ENCODE assay signal across 8 mouse cellular contexts in genomic region chr11:51637971-51638414, GRCm38 (mm10). TPM values are rescaled to one million over a fixed set of nuclear protein-coding genes. Genes with fewer than 3 reads are reported as not detected.
DNase-seq lines count a peak whose midpoint lies in the region; ATAC-seq and TF ChIP-seq lines count a peak whose summit lies in the region.

No protein-coding gene starts in this region.

- H3K4me2 ChIP-seq in midbrain, postnatal 0 days (ENCODE audit: low read depth, low read length, poor library complexity, severe bottlenecking): no peak overlapping the region
- H3K4me2 ChIP-seq in liver, embryonic 12.5 days: peak overlapping the region; percentile 58

- TF ChIP-seq CTCF in midbrain, postnatal 0 days (IDR thresholded peaks at IDR 0.05): no peak

- peaks cover 32% of the 10 kb centered on the region for H3K4me1 ChIP-seq in midbrain, embryonic 10.5 days
- peaks cover 9% of the 10 kb centered on the region for H3K4me1 ChIP-seq in midbrain, postnatal 0 days (ENCODE audit: insufficient read depth, low read length)
- peaks cover 48% of the 10 kb centered on the region for H3K4me1 ChIP-seq in liver, embryonic 12.5 days

- H3K27me3 ChIP-seq in midbrain, embryonic 10.5 days (ENCODE audit: low read depth, poor library complexity, severe bottlenecking): no peaks in the 10 kb centered on the region
- no peaks in the 10 kb centered on the region for H3K27me3 ChIP-seq in midbrain, postnatal 0 days (ENCODE audit: insufficient read depth, low read length)
- H3K27me3 ChIP-seq in liver, embryonic 12.5 days (replicated peaks): 0 out of 2 replicates have a peak, but pooled peaks cover under 1% of the 10 kb centered on the region

- H3K36me3 ChIP-seq in midbrain, embryonic 10.5 days: peaks cover 15% of the 10 kb centered on the region
- no peaks in the 10 kb centered on the region; the same call in 1 of the 2 replicates for H3K36me3 ChIP-seq in midbrain, postnatal 0 days (ENCODE audit: insufficient read depth, low read length)
- H3K36me3 ChIP-seq in liver, embryonic 12.5 days: peaks cover 8% of the 10 kb centered on the region; the same call in 1 of the 2 replicates

- peak overlapping the region; percentile 73 for H3K27ac ChIP-seq in midbrain, embryonic 10.5 days (replicated peaks)
- H3K27ac ChIP-seq in midbrain, postnatal 0 days (ENCODE audit: low read depth, low read length): no peak overlapping the region
- H3K27ac ChIP-seq in liver, embryonic 12.5 days: peak overlapping the region; percentile 38

- no peak overlapping the region for H3K9ac ChIP-seq in midbrain, postnatal 0 days (replicated peaks; ENCODE audit: low read length, poor library complexity, severe bottlenecking)
- peak overlapping the region; percentile 40 for H3K9ac ChIP-seq in liver, embryonic 12.5 days

- 4% methylated on average over 17 of the region's 17 CpGs for WGBS in midbrain, embryonic 10.5 days
- WGBS in midbrain, postnatal 0 days: 6% methylated on average over 17 of the region's 17 CpGs
- 6% methylated on average over 17 of the region's 17 CpGs for WGBS in liver, embryonic 12.5 days (ENCODE audit: insufficient replicate concordance)

- intact Hi-C loops in heart, postnatal 14 days (cut with DNase I): no loop called here

- DNase-seq in midbrain, embryonic 10.5 days (ENCODE audit: low spot score): peak; percentile 64
- DNase-seq in midbrain, postnatal 0 days (ENCODE audit: low spot score): no peak
- peak; percentile 77 for DNase-seq in embryo, embryonic 9.5 days (ENCODE audit: extremely low spot score)
- DNase-seq in heart, postnatal 14 days: peak; percentile 48 to 50
- DNase-seq in neural tube, embryonic 10.5 days (ENCODE audit: extremely low spot score, low spot score): peak; percentile 63
- peak; percentile 36 for DNase-seq in yolk sac, embryonic 10.5 days (ENCODE audit: low spot score)
- DNase-seq in left cerebral cortex, adult 18-20 months (ENCODE audit: low spot score in 2 of 2): no peak

- peak overlapping the region; percentile 36 for H3K4me3 ChIP-seq in midbrain, embryonic 10.5 days
- no peak overlapping the region for H3K4me3 ChIP-seq in midbrain, postnatal 0 days (ENCODE audit: low read depth, low read length)
- H3K4me3 ChIP-seq in liver, embryonic 12.5 days: peak overlapping the region; percentile 33

- H3K9me3 ChIP-seq in midbrain, embryonic 10.5 days (replicated peaks): no peaks in the 10 kb centered on the region
- H3K9me3 ChIP-seq in midbrain, postnatal 0 days (ENCODE audit: low read length): no peaks in the 10 kb centered on the region
- no peaks in the 10 kb centered on the region for H3K9me3 ChIP-seq in liver, embryonic 12.5 days (replicated peaks)

- no peak for ATAC-seq in midbrain, postnatal 0 days (ENCODE audit: low FRiP score)
- ATAC-seq in liver, embryonic 12.5 days: no peak

RNA-seq across cellular contexts. Expression of gene Rmnd5b, which starts 2.3 kb away (rescaled TPM):
- 38.6 TPM in 2 replicates for polyA plus RNA-seq in midbrain, embryonic 10.5 days (2016; fragmentation: Nextera tagmentation; extraction: Ambion mirVana)
- 70.1 and 93.9 TPM in 2 replicates for total RNA-seq in midbrain, postnatal 0 days (2014; rRNA removed)
- 66.0 and 72.7 TPM in 2 replicates for polyA plus RNA-seq in midbrain, postnatal 0 days (2015; fragmentation: Nextera tagmentation; extraction: Ambion mirVana)
- 10 to 100 TPM; 16.0 to 16.3 TPM for total RNA-seq in heart, postnatal 14 days (2021)
- polyA plus RNA-seq in liver, embryonic 12.5 days (2016; fragmentation: Nextera tagmentation; extraction: Ambion mirVana): 30.4 and 34.4 TPM in 2 replicates
- 10 to 100 TPM; 59.9 to 60.3 TPM for total RNA-seq in left cerebral cortex, adult 18-20 months (2021)

RNA-seq across cellular contexts. Expression of gene N4bp3, which starts 12.6 kb away (rescaled TPM):
- polyA plus RNA-seq in midbrain, embryonic 10.5 days (2016; fragmentation: Nextera tagmentation; extraction: Ambion mirVana): 16.9 and 21.7 TPM in 2 replicates
- 36.7 and 41.2 TPM in 2 replicates for total RNA-seq in midbrain, postnatal 0 days (2014; rRNA removed)
- polyA plus RNA-seq in midbrain, postnatal 0 days (2015; fragmentation: Nextera tagmentation; extraction: Ambion mirVana): 24.7 and 26.8 TPM in 2 replicates
- total RNA-seq in heart, postnatal 14 days (2021): 10 to 100 TPM; 22.1 to 23.1 TPM
- 4.9 and 5.3 TPM in 2 replicates for polyA plus RNA-seq in liver, embryonic 12.5 days (2016; fragmentation: Nextera tagmentation; extraction: Ambion mirVana)
- total RNA-seq in left cerebral cortex, adult 18-20 months (2021): 10 to 100 TPM; 15.2 to 19.0 TPM

RNA-seq across cellular contexts. Expression of gene D930048N14Rik, which starts 12.8 kb away (rescaled TPM):
- 0.98 and 1.6 TPM in 2 replicates for polyA plus RNA-seq in midbrain, embryonic 10.5 days (2016; fragmentation: Nextera tagmentation; extraction: Ambion mirVana)
- 1.0 and 1.4 TPM in 2 replicates for total RNA-seq in midbrain, postnatal 0 days (2014; rRNA removed)
- polyA plus RNA-seq in midbrain, postnatal 0 days (2015; fragmentation: Nextera tagmentation; extraction: Ambion mirVana): 1.2 and 1.3 TPM in 2 replicates
- total RNA-seq in heart, postnatal 14 days (2021): 1 to 10 TPM; 1.3 to 1.4 TPM
- 0.84 and 0.95 TPM in 2 replicates for polyA plus RNA-seq in liver, embryonic 12.5 days (2016; fragmentation: Nextera tagmentation; extraction: Ambion mirVana)
- total RNA-seq in left cerebral cortex, adult 18-20 months (2021): 1 to 10 TPM; 2.1 to 2.2 TPM

RNA-seq across cellular contexts. Expression of gene Nhp2, which starts 18.5 kb away (rescaled TPM):
- 209 and 269 TPM in 2 replicates for polyA plus RNA-seq in midbrain, embryonic 10.5 days (2016; fragmentation: Nextera tagmentation; extraction: Ambion mirVana)
- total RNA-seq in midbrain, postnatal 0 days (2014; rRNA removed): 36.6 and 60.3 TPM in 2 replicates
- 88.4 and 96.1 TPM in 2 replicates for polyA plus RNA-seq in midbrain, postnatal 0 days (2015; fragmentation: Nextera tagmentation; extraction: Ambion mirVana)
- total RNA-seq in heart, postnatal 14 days (2021): 10 to 100 TPM; 19.5 to 21.3 TPM
- polyA plus RNA-seq in liver, embryonic 12.5 days (2016; fragmentation: Nextera tagmentation; extraction: Ambion mirVana): 217 and 228 TPM in 2 replicates
- total RNA-seq in left cerebral cortex, adult 18-20 months (2021): 10 to 100 TPM; 44.8 to 48.4 TPM

RNA-seq across cellular contexts. Expression of gene Hnrnpab, which starts 31.3 kb away (rescaled TPM):
- polyA plus RNA-seq in midbrain, embryonic 10.5 days (2016; fragmentation: Nextera tagmentation; extraction: Ambion mirVana): 587 and 631 TPM in 2 replicates
- 239 and 245 TPM in 2 replicates for total RNA-seq in midbrain, postnatal 0 days (2014; rRNA removed)
- polyA plus RNA-seq in midbrain, postnatal 0 days (2015; fragmentation: Nextera tagmentation; extraction: Ambion mirVana): 191 and 220 TPM in 2 replicates
- total RNA-seq in heart, postnatal 14 days (2021): 100 to 1,000 TPM; 141 to 163 TPM
- polyA plus RNA-seq in liver, embryonic 12.5 days (2016; fragmentation: Nextera tagmentation; extraction: Ambion mirVana): 503 and 514 TPM in 2 replicates
- 100 to 1,000 TPM; 132 TPM for total RNA-seq in left cerebral cortex, adult 18-20 months (2021)

Comparison
In these comparisons a context has a peak if more than half of its experiments do, and no peak if none do; other contexts are left out.
1. DNase-seq: peak in midbrain, embryonic 10.5 days (single experiment), embryo, embryonic 9.5 days (single experiment), heart, postnatal 14 days (2 of 2), neural tube, embryonic 10.5 days (single experiment) and yolk sac, embryonic 10.5 days (single experiment); none in midbrain, postnatal 0 days (single experiment) and left cerebral cortex, adult 18-20 months (0 of 2).